Mouse (Mus musculus) hindbrain, embryonic 14.5 days (tissue): ENCODE data around the gene Gm21170. TPM values are rescaled to one million over a fixed set of nuclear protein-coding genes. Genes with fewer than 3 reads are reported as not detected.
"Not testable (repeated sequence)": the region's sequence is repeated elsewhere in the genome, so short reads cannot be mapped to it uniquely, and the experiment has no call there.

ENCODE experiments used
- ATAC-seq: fragments of 200-750 bp; cut with Nextera tagmentation; 2 replicates; pipeline ENCODE4 v1.8.0; 2017; ENCODE audit warnings: moderate number of reproducible peaks, mild to moderate bottlenecking, moderate TSS enrichment, moderate library complexity; ENCODE audit not compliant: low FRiP score
- DNase-seq: peaks from one replicate; pipeline ENCODE4 v3.0.0-alpha.2; 2015; ENCODE audit warnings: low spot score
- H3K27ac ChIP-seq: fragments of 300-500 bp; sonication (generic); 2 replicates; pipeline ENCODE4 v1.5.1; 2014; ENCODE audit warnings: mild to moderate bottlenecking, moderate library complexity
- H3K27me3 ChIP-seq: fragments of 300-500 bp; sonication (generic); 2 replicates; pipeline ENCODE4 v1.6.1; 2014; ENCODE audit warnings: mild to moderate bottlenecking, low read length, mixed read lengths; ENCODE audit not compliant: control insufficient read depth, insufficient read depth
- H3K36me3 ChIP-seq: fragments of 300-500 bp; sonication (generic); replicated peaks from 2 replicates; pipeline ENCODE4 v1.6.1; 2014; ENCODE audit not compliant: control insufficient read depth, insufficient read depth
- H3K4me1 ChIP-seq: fragments of 300-500 bp; sonication (generic); replicated peaks from 2 replicates; pipeline ENCODE4 v1.6.1; 2014; ENCODE audit warnings: antibody characterized with exemption, low read length, mixed read lengths; ENCODE audit not compliant: control insufficient read depth, insufficient read depth
- H3K4me2 ChIP-seq: fragments of 300-500 bp; sonication (generic); replicated peaks from 2 replicates; pipeline ENCODE4 v1.6.1; 2014; ENCODE audit warnings: mild to moderate bottlenecking, moderate library complexity
- H3K4me3 ChIP-seq: fragments of 300-500 bp; sonication (generic); replicated peaks from 2 replicates; pipeline ENCODE4 v1.5.1; 2014; ENCODE audit warnings: mild to moderate bottlenecking, low read length
- H3K9ac ChIP-seq: fragments of 300-500 bp; sonication (generic); 2 replicates; pipeline ENCODE4 v1.6.1; 2014
- H3K9me3 ChIP-seq: fragments of 300-500 bp; sonication (generic); 2 replicates; pipeline ENCODE4 v1.6.1; 2016; ENCODE audit warnings: low read length; ENCODE audit not compliant: control insufficient read depth
- WGBS: fragments of 180-500 bp; shearing (Covaris S2); extraction: QIAGEN DNeasy Blood & Tissue Kit; methylation state at CpG from one replicate; pipeline ENCODE4 v1.1.7; 2014; 5-methylcytosine and 5-hydroxymethylcytosine counted together
- polyA plus RNA-seq: library from polyadenylated mRNA; unstranded; fragments of >200 nt; fragmentation: Nextera tagmentation; extraction: Ambion mirVana; gene quantifications from 2 replicates; pipeline ENCODE4 v1.2.1, GENCODE M21; 2014

Gene Gm21170
- polyA plus RNA-seq: not detected in 2 replicates

DNA sequence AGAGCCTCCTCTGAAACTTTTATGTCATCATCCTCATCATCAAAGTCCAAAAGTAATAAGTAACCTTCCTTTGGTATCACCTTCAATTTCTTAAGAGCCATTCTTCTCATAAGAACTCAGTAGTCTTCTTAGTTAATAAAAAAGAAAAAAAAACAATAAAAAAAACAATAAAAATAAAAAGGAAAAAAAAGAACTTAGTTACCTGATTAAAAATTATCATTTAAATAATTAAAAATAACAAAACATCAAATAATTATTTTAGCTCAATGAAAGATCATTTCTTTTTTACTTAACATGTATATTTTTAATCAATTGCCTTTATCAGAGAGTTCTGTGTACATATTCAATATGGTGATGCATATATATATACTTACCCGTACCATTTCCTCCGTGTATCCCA, at the start of gene Gm21170:
Gm21170 (minus strand) TSS at position 101 of the 400 bp plus-strand sequence.
- H3K36me3 ChIP-seq, H3K9me3 ChIP-seq, H3K4me1 ChIP-seq, ATAC-seq, DNase-seq, H3K4me2 ChIP-seq, H3K27me3 ChIP-seq, H3K4me3 ChIP-seq, H3K9ac ChIP-seq, H3K27ac ChIP-seq: not testable (repeated sequence)
- no CpG with 5 or more reads among the region's 2 CpGs for WGBS

Other genes with a start within 250 kb of the Gm21170 start
- gene Gm21256, start 240.1 kb downstream of the Gm21170 start, polyA plus RNA-seq: not detected in 2 replicates